Mouse (Mus musculus) kidney, adult 2 months (tissue): ENCODE data around the gene Pmf1. TPM values are rescaled to one million over a fixed set of nuclear protein-coding genes. Genes with fewer than 3 reads are reported as not detected.

ENCODE experiments used
- DNase-seq: peaks from one replicate; pipeline ENCODE4 v3.0.0; 2021
- H3K27ac ChIP-seq: fragments of 200-500 bp; 2 replicates; pipeline ENCODE4 v1.5.1; 2012; ENCODE audit warnings: low read depth, low read length, control low read depth, inconsistent platforms; ENCODE audit not compliant: insufficient read depth
- H3K27me3 ChIP-seq: fragments of 200-500 bp; replicated peaks from 2 replicates; pipeline ENCODE4 v1.6.1; 2012; ENCODE audit warnings: mild to moderate bottlenecking, moderate library complexity, low read length, inconsistent platforms; ENCODE audit not compliant: control insufficient read depth, insufficient read depth
- H3K36me3 ChIP-seq: fragments of 200-500 bp; 2 replicates; pipeline ENCODE4 v1.6.1; 2012; ENCODE audit warnings: mild to moderate bottlenecking, moderate library complexity, low read length, inconsistent platforms; ENCODE audit not compliant: control insufficient read depth, insufficient read depth
- H3K4me1 ChIP-seq: fragments of 200-500 bp; 2 replicates; pipeline ENCODE4 v1.6.1; 2011; ENCODE audit warnings: low read length; ENCODE audit not compliant: control insufficient read depth, insufficient read depth
- H3K4me3 ChIP-seq: fragments of 200-500 bp; 2 replicates; pipeline ENCODE4 v1.5.1; 2011; ENCODE audit warnings: mild to moderate bottlenecking, low read depth, low read length, control low read depth; ENCODE audit not compliant: insufficient read depth
- CTCF ChIP-seq: fragments of 200-500 bp; conservative IDR thresholded peaks from 2 replicates; pipeline ENCODE4 v1.5.1; 2011; ENCODE audit warnings: low read depth, mild to moderate bottlenecking, control low read depth, low read length, moderate library complexity, mixed read lengths; ENCODE audit not compliant: insufficient read depth, insufficient read length
- POLR2A ChIP-seq: fragments of 200-500 bp; IDR thresholded peaks from one replicate; pipeline ENCODE4 v1.6.1; 2011; ENCODE audit warnings: low read depth, low read length, control low read depth
- WGBS: fragments of 180-500 bp; shearing (Covaris S2); methylation state at CpG from one replicate; pipeline ENCODE4 v1.1.7; 2018; 5-methylcytosine and 5-hydroxymethylcytosine counted together
- polyA plus RNA-seq: library from polyadenylated mRNA; depleted of rRNA; stranded (reverse); fragments of >200 nt; gene quantifications from 2 replicates; pipeline ENCODE4 v1.2.3, GENCODE M21; 2012; rRNA removed

Gene Pmf1
- polyA plus RNA-seq, 1 experiment = 33.9 TPM

DNA sequence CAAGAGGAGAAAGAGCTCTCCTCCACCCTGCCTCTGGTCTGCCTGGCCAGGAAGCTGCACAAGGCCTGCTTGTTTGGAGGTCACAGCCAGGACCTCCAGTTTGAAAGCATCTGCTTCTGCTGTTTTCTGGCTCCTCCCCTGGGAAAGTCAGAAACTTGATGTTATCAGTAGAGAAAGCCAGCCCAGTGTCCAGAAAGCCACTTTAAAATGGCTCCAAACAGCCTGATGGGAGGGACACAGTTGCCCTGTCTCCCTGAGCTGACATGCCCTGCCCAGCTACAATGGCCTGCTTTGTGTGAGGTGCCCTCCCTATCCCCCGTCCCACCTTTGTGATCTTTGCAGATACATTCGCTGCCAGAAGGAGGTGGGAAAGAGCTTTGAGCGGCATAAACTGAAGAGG is 50.1 kb downstream of the Pmf1 start:
- H3K27me3 ChIP-seq = no peaks in the 10 kb centered on the region
- no peaks in the 10 kb centered on the region for H3K4me1 ChIP-seq
- no peak overlapping the region for H3K4me3 ChIP-seq
- WGBS = 70% methylated on average over 3 of the region's 3 CpGs
- DNase-seq = no peak
- TF ChIP-seq POLR2A = no peak
- TF ChIP-seq CTCF = no peak
- no peak overlapping the region for H3K27ac ChIP-seq
- peaks cover 4% of the 10 kb centered on the region; the same call in 1 of the 2 replicates for H3K36me3 ChIP-seq

DNA sequence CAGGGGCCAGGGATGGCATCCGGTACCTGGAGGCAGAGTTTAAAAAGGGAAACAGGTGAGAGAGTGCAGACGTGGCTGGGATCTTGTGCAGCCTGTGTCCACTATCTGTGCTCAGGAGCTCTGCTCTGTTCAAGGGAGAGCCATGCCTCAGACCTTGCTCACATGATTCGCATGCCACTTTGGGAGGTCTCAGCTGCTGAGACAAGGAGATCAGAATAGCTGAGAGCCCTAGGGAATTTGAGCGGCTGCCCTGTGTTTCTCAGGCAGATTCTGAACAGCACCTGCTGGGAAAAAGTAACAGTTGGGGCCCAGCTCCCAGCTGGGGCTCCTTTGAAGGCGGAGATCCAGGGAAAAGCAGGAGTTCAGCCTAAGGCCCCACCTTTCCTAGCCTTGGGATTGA is 50.5 kb downstream of the Pmf1 start:
- WGBS = 82% methylated on average over 5 of the region's 5 CpGs
- H3K36me3 ChIP-seq = peaks cover 4% of the 10 kb centered on the region; the same call in 1 of the 2 replicates
- H3K27me3 ChIP-seq = no peaks in the 10 kb centered on the region
- H3K4me3 ChIP-seq = no peak overlapping the region
- no peaks in the 10 kb centered on the region for H3K4me1 ChIP-seq
- no peak for DNase-seq
- no peak overlapping the region for H3K27ac ChIP-seq
- TF ChIP-seq POLR2A (no peak), CTCF (no peak)

DNA sequence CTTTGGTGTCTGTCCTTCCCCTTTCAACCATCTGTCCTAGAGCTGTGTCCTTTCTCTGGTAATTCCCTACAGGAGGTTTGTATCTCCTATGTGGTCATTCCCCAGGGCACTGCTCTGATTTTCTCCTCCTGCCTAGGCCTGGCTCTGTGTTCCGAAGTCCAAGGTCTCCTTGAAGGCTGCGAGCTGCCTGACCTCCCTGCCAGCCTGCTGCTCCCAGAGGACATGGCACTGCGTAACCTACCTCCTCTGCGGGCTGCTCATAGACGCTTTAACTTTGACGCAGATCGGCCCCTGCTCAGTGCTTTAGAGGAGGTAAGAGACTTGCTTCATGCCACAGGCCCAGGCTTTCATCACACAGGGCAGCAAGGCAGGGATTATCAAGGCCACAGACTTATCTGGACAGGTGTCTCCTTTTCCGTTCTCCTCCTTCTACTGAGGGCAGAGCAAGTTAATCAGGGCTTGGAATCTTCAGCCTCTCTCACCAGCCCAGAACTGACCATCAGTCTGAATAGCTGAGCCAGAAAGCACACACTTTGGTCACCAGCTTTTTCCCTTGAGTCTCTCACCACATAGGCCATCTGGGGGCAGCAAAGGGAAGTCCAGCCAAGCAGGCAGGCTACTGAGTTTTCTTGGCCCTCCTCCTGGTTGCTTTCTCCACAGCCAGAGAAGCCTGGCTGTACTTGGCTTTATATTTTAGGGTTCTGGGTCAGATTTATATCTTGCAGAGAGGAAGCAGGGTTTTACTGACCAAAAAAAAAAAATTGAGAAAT is 55.5 kb downstream of the Pmf1 start:
- H3K27me3 ChIP-seq = no peaks in the 10 kb centered on the region
- H3K27ac ChIP-seq = 0 out of 2 replicates have a peak overlapping the region, but pooled peaks have one; percentile 32
- DNase-seq = peak; percentile 67

GRCm38 (mm10) chr3:88352907-88353306 is 57.2 kb downstream of the Pmf1 start:
- peaks cover 4% of the 10 kb centered on the region; the same call in 1 of the 2 replicates for H3K4me1 ChIP-seq
- no peak overlapping the region for H3K27ac ChIP-seq
- no peak for DNase-seq
- H3K4me3 ChIP-seq = no peak overlapping the region
- H3K27me3 ChIP-seq = no peaks in the 10 kb centered on the region
- WGBS = 88% methylated on average over 9 of the region's 9 CpGs
- H3K36me3 ChIP-seq = peaks cover 4% of the 10 kb centered on the region
- TF ChIP-seq CTCF = no peak
- no peak for TF ChIP-seq POLR2A

More for the DNA sequence above, 55.5 kb downstream of the Pmf1 start:
- Histone ChIP-seq H3K4me3 (no peak overlapping the region), H3K36me3 (peaks cover 7% of the 10 kb centered on the region; the same call in 1 of the 2 replicates), H3K4me1 (peaks cover 4% of the 10 kb centered on the region; the same call in 1 of the 2 replicates)
- TF ChIP-seq CTCF (no peak; the same call in 1 of the 2 replicates), POLR2A (no peak)
- WGBS = 64% methylated on average over 8 of the region's 8 CpGs

DNA sequence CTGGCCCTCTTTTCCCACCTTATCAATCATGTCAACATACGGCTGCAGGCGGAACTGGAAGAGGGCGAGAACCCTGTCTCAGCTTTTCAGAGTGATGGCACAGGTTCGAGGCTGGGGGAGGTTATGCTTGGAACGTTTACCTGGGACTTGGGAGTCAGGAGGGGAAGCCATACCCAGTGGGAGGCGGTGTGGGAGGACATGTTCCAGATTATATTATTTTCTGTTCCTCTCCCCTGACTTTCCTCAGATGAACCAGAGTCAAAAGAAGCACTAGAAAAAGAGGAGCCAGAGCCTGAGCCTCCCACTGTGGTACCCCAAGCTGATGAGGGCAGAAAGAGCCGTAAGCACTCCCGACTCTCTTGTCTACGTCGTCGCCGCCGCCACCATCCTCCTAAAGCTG is 59.4 kb downstream of the Pmf1 start:
- peaks cover 4% of the 10 kb centered on the region for H3K36me3 ChIP-seq
- no peak overlapping the region for H3K4me3 ChIP-seq
- WGBS = 84% methylated on average over 13 of the region's 13 CpGs
- no peak for DNase-seq
- no peak overlapping the region for H3K27ac ChIP-seq
- no peaks in the 10 kb centered on the region for H3K27me3 ChIP-seq
- H3K4me1 ChIP-seq = peaks cover 4% of the 10 kb centered on the region; the same call in 1 of the 2 replicates
- TF ChIP-seq CTCF (no peak), POLR2A (no peak)

Other genes with a start within 250 kb of the Pmf1 start
- 94.4 and 106 TPM in 2 replicates for gene Rhbg, start 155.6 kb downstream of the Pmf1 start, polyA plus RNA-seq
- 0.22 and 0.23 TPM in 2 replicates for gene Gm38392, start 123.1 kb downstream of the Pmf1 start, polyA plus RNA-seq
- gene Tsacc, start 113.3 kb downstream of the Pmf1 start, polyA plus RNA-seq = 5.7 and 8.0 TPM in 2 replicates
- 132 and 157 TPM in 2 replicates for gene Cct3, start 113.2 kb downstream of the Pmf1 start, polyA plus RNA-seq
- 426 and 429 TPM in 2 replicates for gene Glmp, start 85.3 kb downstream of the Pmf1 start, polyA plus RNA-seq
- gene Tmem79, start 74.2 kb downstream of the Pmf1 start, polyA plus RNA-seq = 14.1 and 15.2 TPM in 2 replicates
- 47.8 and 54.6 TPM in 2 replicates for gene Smg5, start 74.1 kb downstream of the Pmf1 start, polyA plus RNA-seq
- gene Paqr6, start 45.7 kb downstream of the Pmf1 start, polyA plus RNA-seq = 3.6 and 5.9 TPM in 2 replicates
- 3.2 and 3.5 TPM in 2 replicates for gene Bglap3, start 37.6 kb downstream of the Pmf1 start, polyA plus RNA-seq
- gene Bglap2, start 31.6 kb downstream of the Pmf1 start, polyA plus RNA-seq = not detected in 2 replicates
- 0.61 TPM in 1 of 2 replicates, not detected in the other for gene Bglap, start 25.9 kb downstream of the Pmf1 start, polyA plus RNA-seq
- 38.3 and 42.7 TPM in 2 replicates for gene Slc25a44, start 14.8 kb upstream of the Pmf1 start, polyA plus RNA-seq
- gene Sema4a, start 50.9 kb upstream of the Pmf1 start, polyA plus RNA-seq = 176 and 197 TPM in 2 replicates
- gene Lmna, start 99.6 kb upstream of the Pmf1 start, polyA plus RNA-seq = 55.2 and 73.2 TPM in 2 replicates
- gene Mex3a, start 122.1 kb upstream of the Pmf1 start, polyA plus RNA-seq = 0.61 and 0.63 TPM in 2 replicates
- 50.1 and 50.9 TPM in 2 replicates for gene Rab25, start 138.0 kb upstream of the Pmf1 start, polyA plus RNA-seq
- 247 and 277 TPM in 2 replicates for gene Lamtor2, start 142.7 kb upstream of the Pmf1 start, polyA plus RNA-seq
- 59.9 and 63.5 TPM in 2 replicates for gene Ubqln4, start 143.4 kb upstream of the Pmf1 start, polyA plus RNA-seq
- 180 and 193 TPM in 2 replicates for gene Ssr2, start 165.5 kb upstream of the Pmf1 start, polyA plus RNA-seq
- 74.5 and 80.7 TPM in 2 replicates for gene Arhgef2, start 195.6 kb upstream of the Pmf1 start, polyA plus RNA-seq
- 0.06 TPM in 1 of 2 replicates, not detected in the other for gene Rxfp4, start 242.8 kb upstream of the Pmf1 start, polyA plus RNA-seq